Mouse (Mus musculus) G1E (cell line): ENCODE results near the gene S1pr2. TPM values are rescaled to one million over a fixed set of nuclear protein-coding genes. Genes with fewer than 3 reads are reported as not detected.
"Not testable (repeated sequence)": the region's sequence is repeated elsewhere in the genome, so short reads cannot be mapped to it uniquely, and the experiment has no call there.

ENCODE experiments used
- ATAC-seq: 2 replicates; pipeline ENCODE4 v1.8.0; 2016; ENCODE audit warnings: mild to moderate bottlenecking; ENCODE audit not compliant: insufficient number of reproducible peaks, poor library complexity, low FRiP score, severe bottlenecking; ENCODE audit errors: extremely low read depth
- DNase-seq: peaks from one replicate; pipeline ENCODE4 v3.0.0; 2012; ENCODE audit warnings: low spot score
- H3K27me3 ChIP-seq: 2 replicates; pipeline ENCODE4 v1.6.1; 2012; ENCODE audit warnings: mild to moderate bottlenecking, low read length, inconsistent platforms; ENCODE audit not compliant: insufficient read depth
- H3K36me3 ChIP-seq: replicated peaks from 2 replicates; pipeline ENCODE3; 2012; ENCODE audit warnings: mild to moderate bottlenecking, inconsistent platforms
- H3K4me1 ChIP-seq: 2 replicates; pipeline ENCODE4 v1.6.1; 2012; ENCODE audit warnings: low read depth, low read length, inconsistent platforms, mixed read lengths; ENCODE audit not compliant: insufficient read depth
- H3K4me3 ChIP-seq: 2 replicates; pipeline ENCODE4 v1.5.1; 2012; ENCODE audit warnings: low read depth, mild to moderate bottlenecking, inconsistent platforms, low read length, moderate library complexity, mixed read lengths
- H3K9me3 ChIP-seq: replicated peaks from 2 replicates; pipeline ENCODE4 v1.6.1; 2012; ENCODE audit warnings: inconsistent platforms
- CTCF ChIP-seq: IDR thresholded peaks from 2 replicates; pipeline ENCODE4 v1.5.1; 2012; ENCODE audit warnings: low read depth, low read length, inconsistent platforms, mixed read lengths
- GATA1 ChIP-seq: IDR thresholded peaks from 2 replicates; pipeline ENCODE4 v1.6.1; 2012; ENCODE audit warnings: borderline replicate concordance, low read length, inconsistent platforms, mixed read lengths
- GATA2 ChIP-seq: IDR thresholded peaks from 2 replicates; pipeline ENCODE4 v1.6.1; 2012; ENCODE audit warnings: low read depth, low read length, inconsistent platforms, borderline replicate concordance
- POLR2AphosphoS5 ChIP-seq: IDR thresholded peaks from 2 replicates; pipeline ENCODE4 v1.6.1; 2012; ENCODE audit warnings: low read depth, low read length, inconsistent platforms; ENCODE audit not compliant: insufficient replicate concordance
- TAL1 ChIP-seq: conservative IDR thresholded peaks from 2 replicates; pipeline ENCODE4 v1.6.1; 2012; ENCODE audit warnings: low read depth, low read length, inconsistent platforms, mixed read lengths
- polyA plus RNA-seq: library from polyadenylated mRNA; stranded (reverse); fragments of >175 nt; gene quantifications from 2 replicates; pipeline ENCODE4 v1.2.3, GENCODE M21; 2012
- total RNA-seq, 2 experiments: library from RNA; stranded (forward) in 1 of 2; stranded (reverse) in 1 of 2; fragments of 200-1000 nt in 1 of 2; fragments of >200 nt in 1 of 2; fragmentation: Nextera tagmentation in 1 of 2; gene quantifications; 2 replicates each; pipeline ENCODE4 v1.2.3; 2014 to 2017

S1pr2 gene
- total and polyA plus RNA-seq, 3 experiments, result 1.6 to 8.4 (median 2.1) TPM

DNA sequence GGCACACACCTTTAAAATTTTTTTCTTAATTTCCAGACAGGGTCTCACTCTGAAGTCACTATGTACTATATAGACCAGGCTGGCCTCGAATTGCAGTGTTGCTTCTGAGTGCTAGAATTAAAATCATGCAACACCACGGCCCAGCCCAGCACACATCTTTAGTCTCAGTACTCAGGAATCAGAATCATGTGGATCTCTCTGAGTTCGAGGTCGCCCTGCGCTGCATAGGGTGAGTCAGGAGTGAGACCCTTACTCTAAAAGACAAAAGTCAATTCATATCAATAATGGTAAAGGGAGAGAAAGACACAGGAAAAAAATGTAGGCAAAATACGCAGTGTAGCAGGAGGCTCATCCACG is 25.7 kb upstream of the S1pr2 start:
- DNase-seq, result no peak
- no peaks in the 10 kb centered on the region for H3K27me3 ChIP-seq
- H3K4me1 ChIP-seq, result peaks cover 32% of the 10 kb centered on the region
- TF ChIP-seq POLR2AphosphoS5 (no peak), GATA2 (no peak), CTCF (no peak), GATA1 (no peak), TAL1 (no peak)
- ATAC-seq, result no peak
- no peaks in the 10 kb centered on the region for H3K9me3 ChIP-seq
- peak overlapping the region; percentile 85 for H3K4me3 ChIP-seq
- H3K36me3 ChIP-seq, result peaks cover 38% of the 10 kb centered on the region

DNA sequence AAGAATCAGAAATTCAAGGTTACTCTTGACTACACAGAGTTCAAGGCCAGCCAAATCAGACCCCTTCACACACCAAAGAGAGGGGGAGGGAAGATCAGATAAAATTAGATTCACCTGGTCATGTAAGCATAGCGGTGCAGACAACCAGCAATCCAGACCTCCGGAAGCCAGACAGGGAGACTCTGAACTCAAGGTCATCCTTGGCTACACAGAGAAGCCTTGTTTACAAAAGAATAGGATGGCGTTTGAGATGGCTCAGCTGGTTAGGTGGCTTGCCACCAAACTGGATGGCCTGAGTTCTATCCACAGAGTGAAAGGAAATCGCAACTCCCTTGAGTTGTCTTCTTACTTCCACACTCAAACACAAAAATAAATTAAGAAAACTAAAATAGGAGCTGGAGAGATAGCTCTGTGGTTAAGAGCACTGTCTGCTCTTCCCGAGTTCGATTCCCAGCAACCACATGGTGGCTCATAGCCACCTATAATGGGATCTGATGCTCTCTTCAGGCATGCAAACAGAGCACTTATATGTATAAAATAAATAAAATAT is 25.1 kb upstream of the S1pr2 start:
- Histone ChIP-seq H3K9me3 (no peaks in the 10 kb centered on the region), H3K36me3 (peaks cover 33% of the 10 kb centered on the region), H3K4me3 (no peak overlapping the region), H3K27me3 (no peaks in the 10 kb centered on the region), H3K4me1 (peaks cover 32% of the 10 kb centered on the region)
- no peak for ATAC-seq
- DNase-seq, result no peak
- TF ChIP-seq GATA2 (no peak), POLR2AphosphoS5 (no peak), TAL1 (no peak)

DNA sequence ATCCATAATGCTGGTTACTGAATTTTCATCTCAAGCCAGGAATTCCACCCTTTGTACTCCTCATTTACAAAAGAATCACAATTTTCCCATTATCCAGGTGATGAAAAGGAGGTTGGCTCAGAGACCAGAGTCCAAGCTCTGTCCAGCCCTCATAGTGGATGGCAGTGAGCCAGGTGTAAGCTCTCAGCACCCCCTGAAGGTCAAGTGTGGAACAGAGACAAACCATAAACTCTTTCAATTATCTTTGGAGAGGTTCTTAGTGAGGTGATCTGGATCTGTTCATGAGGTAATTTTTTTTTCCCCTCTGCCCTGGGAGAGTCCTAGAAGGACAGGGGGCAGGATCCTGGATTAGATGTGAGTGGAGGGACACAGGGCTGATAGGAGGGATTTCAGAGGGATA is 24.2 kb upstream of the S1pr2 start:
- H3K4me3 ChIP-seq, result no peak overlapping the region
- ATAC-seq (no peak), DNase-seq (no peak)
- H3K27me3 ChIP-seq, result no peaks in the 10 kb centered on the region
- TF ChIP-seq POLR2AphosphoS5, result no peak
- no peak for TF ChIP-seq CTCF
- TF ChIP-seq TAL1, result no peak
- no peak for TF ChIP-seq GATA1
- TF ChIP-seq GATA2, result no peak
- peaks cover 24% of the 10 kb centered on the region for H3K36me3 ChIP-seq
- H3K9me3 ChIP-seq, result no peaks in the 10 kb centered on the region
- peaks cover 27% of the 10 kb centered on the region for H3K4me1 ChIP-seq

DNA sequence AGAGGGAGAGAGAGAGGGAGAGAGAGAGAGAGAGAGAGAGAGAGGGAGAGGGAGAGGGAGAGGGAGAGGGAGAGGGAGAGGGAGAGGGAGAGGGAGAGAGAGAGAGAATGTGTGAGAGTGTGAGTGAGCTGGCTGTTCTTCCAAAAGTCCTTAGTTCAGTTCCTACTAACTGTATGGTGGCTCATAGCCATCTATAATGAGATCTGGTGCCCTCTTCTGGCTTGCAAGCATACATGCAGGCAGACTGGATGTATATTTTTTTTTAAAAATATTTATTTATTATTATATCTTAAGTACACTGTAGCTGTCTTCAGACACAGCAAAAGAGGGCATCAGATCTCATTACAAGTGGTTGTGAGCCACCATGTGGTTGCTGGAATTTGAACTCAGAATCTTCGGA is 21.8 kb upstream of the S1pr2 start:
- H3K9me3 ChIP-seq, result not testable (repeated sequence)

DNA sequence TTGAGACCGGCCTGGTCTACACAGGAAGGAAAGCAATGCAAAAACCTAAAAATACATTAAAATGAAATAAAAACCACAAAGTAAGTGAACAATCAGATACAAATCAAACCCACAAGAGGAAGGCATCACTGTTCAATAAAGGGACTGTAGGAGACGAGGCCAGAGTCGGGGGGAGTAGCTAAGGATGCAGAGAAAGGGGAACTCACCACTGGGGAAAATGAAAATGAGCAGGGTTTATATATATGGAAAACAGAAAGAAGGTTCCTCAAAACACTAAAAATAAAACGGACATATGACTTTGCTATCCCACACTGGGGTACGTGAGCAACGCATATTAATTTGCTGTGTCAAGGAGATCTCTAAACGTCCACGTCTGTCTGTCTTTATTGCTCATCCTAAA is 20.5 kb upstream of the S1pr2 start:
- no peak for DNase-seq
- H3K9me3 ChIP-seq, result no peaks in the 10 kb centered on the region
- no peak overlapping the region for H3K4me3 ChIP-seq
- H3K27me3 ChIP-seq, result no peaks in the 10 kb centered on the region
- no peak for TF ChIP-seq TAL1
- no peak for TF ChIP-seq GATA1
- TF ChIP-seq CTCF, result no peak
- TF ChIP-seq GATA2, result no peak
- no peak for TF ChIP-seq POLR2AphosphoS5
- H3K4me1 ChIP-seq, result peaks cover 17% of the 10 kb centered on the region
- ATAC-seq, result peak; percentile 37
- peaks cover 7% of the 10 kb centered on the region for H3K36me3 ChIP-seq

More for the DNA sequence above, 21.8 kb upstream of the S1pr2 start:
- H3K27me3 ChIP-seq, H3K4me3 ChIP-seq, DNase-seq, H3K36me3 ChIP-seq, ATAC-seq: not testable (repeated sequence)
- 0 out of 2 replicates have a peak, but pooled peaks have one; percentile 10 for TF ChIP-seq CTCF
- peaks cover 23% of the 10 kb centered on the region for H3K4me1 ChIP-seq

- Histone ChIP-seq H3K4me3 (no peak overlapping the region), H3K4me1 (peaks cover 18% of the 10 kb centered on the region), H3K9me3 (no peaks in the 10 kb centered on the region), H3K27me3 (no peaks in the 10 kb centered on the region), H3K36me3 (peaks cover 7% of the 10 kb centered on the region)
- TF ChIP-seq TAL1 (no peak), GATA2 (no peak)
- ATAC-seq (no peak), DNase-seq (no peak)
These were observed 18.5 kb upstream of the S1pr2 start for GRCm38 (mm10) chr9:20995069-20995468.

DNA sequence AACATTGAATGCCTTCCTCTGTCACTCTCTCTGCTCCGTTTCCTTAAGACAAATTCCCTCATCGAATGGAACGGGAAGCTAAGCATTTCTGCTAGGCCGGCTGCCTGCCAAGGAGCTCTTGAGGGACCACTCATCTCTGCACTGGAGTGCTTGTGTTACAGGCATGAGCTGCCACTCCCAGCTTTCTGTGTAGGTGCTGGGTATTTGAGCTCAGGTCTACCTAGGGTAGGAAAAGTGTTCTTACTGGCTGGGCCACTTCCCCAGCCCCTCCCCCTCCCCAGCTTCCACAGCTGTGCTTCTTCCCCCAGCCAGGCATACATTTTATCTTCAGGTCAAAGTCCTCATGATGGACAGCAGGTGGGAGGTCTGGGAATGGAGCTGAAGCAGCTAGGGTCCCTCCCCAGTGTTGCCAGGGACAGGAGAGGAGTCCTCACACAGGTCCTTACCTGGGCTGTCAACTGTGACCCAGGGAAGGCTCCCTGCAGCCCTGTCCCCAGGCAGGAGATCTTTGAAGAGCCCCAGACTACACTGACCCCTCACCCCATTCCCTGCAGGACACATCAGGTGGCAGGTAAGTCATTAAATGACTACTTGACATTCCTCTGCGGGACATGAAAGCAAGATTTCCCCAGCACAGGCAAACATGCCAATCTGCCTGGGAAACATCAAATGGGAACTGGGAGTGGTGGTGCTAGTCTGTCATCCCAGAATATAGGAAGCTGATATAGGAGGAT is 16.8 kb upstream of the S1pr2 start:
- H3K4me1 ChIP-seq, result peaks cover 20% of the 10 kb centered on the region
- H3K4me3 ChIP-seq, result no peak overlapping the region
- ATAC-seq, result no peak
- DNase-seq, result no peak
- H3K36me3 ChIP-seq, result peaks cover 2% of the 10 kb centered on the region
- H3K9me3 ChIP-seq, result no peaks in the 10 kb centered on the region
- TF ChIP-seq GATA1 (no peak), POLR2AphosphoS5 (no peak), TAL1 (no peak), GATA2 (no peak), CTCF (no peak)
- H3K27me3 ChIP-seq, result peaks cover 8% of the 10 kb centered on the region
